Mouse (Mus musculus) right cerebral cortex, adult 18-20 months (tissue): ENCODE measurements around the gene Nol3.
"Not testable (repeated sequence)": the region's sequence is repeated elsewhere in the genome, so short reads cannot be mapped to it uniquely, and the experiment has no call there.

Experiments used
- DNase-seq: peaks from one replicate; pipeline ENCODE4 v3.0.0; 2022; ENCODE audit warnings: mixed read lengths

Gene Nol3

GRCm38 (mm10) chr8:105275840-105276239, at the start of gene Nol3:
Nol3 (plus strand) TSS chr8:105276140.
- DNase-seq, result no peak

GRCm38 (mm10) chr8:105231503-105232320, 44.2 kb upstream of the Nol3 start:
- no peak for DNase-seq

GRCm38 (mm10) chr8:105232321-105232693, 43.6 kb upstream of the Nol3 start:
- not testable (repeated sequence) for DNase-seq

- DNase-seq, result no peak
These were observed 42.6 kb upstream of the Nol3 start for GRCm38 (mm10) chr8:105233126-105233935.

GRCm38 (mm10) chr8:105235206-105235605, 40.7 kb upstream of the Nol3 start:
- DNase-seq, result no peak

- DNase-seq, result no peak
These were observed 38.3 kb upstream of the Nol3 start for GRCm38 (mm10) chr8:105237442-105238142.

- DNase-seq, result no peak
These were observed 34.9 kb upstream of the Nol3 start for GRCm38 (mm10) chr8:105241016-105241415.

- DNase-seq, result no peak
These were observed 24.0 kb upstream of the Nol3 start for GRCm38 (mm10) chr8:105251954-105252353.

GRCm38 (mm10) chr8:105252680-105253537, 23.0 kb upstream of the Nol3 start:
- DNase-seq, result no peak

GRCm38 (mm10) chr8:105253766-105254151, 22.2 kb upstream of the Nol3 start:
- no peak for DNase-seq

- peak; percentile 90 for DNase-seq
These were observed 21.6 kb upstream of the Nol3 start for GRCm38 (mm10) chr8:105254152-105254965.

- DNase-seq, result no peak
These were observed 21.0 kb upstream of the Nol3 start, which contains the start of gene B3gnt9 for GRCm38 (mm10) chr8:105254966-105255350. B3gnt9 (minus strand) TSS chr8:105255153.

- no peak for DNase-seq
These were observed 18.4 kb upstream of the Nol3 start for GRCm38 (mm10) chr8:105257318-105258114.

- no peak for DNase-seq
These were observed 16.8 kb upstream of the Nol3 start for GRCm38 (mm10) chr8:105258911-105259720.

- peak; percentile 59 for DNase-seq
These were observed 16.1 kb upstream of the Nol3 start for GRCm38 (mm10) chr8:105259721-105260320.

- DNase-seq, result no peak
These were observed 15.4 kb upstream of the Nol3 start for GRCm38 (mm10) chr8:105260371-105261099.

GRCm38 (mm10) chr8:105261326-105261980, 14.5 kb upstream of the Nol3 start:
- no peak for DNase-seq
